Mouse (Mus musculus) liver, embryonic 14.5 days (tissue): ENCODE measurements around the gene Med19.

Experiments
- CTCF ChIP-seq: IDR thresholded peaks from 2 replicates; pipeline ENCODE4 v1.5.1; 2016; ENCODE audit warnings: antibody characterized with exemption, low read depth, control low read depth
- EP300 ChIP-seq: IDR thresholded peaks from 2 replicates; pipeline ENCODE4 v1.6.1; 2016; ENCODE audit warnings: antibody characterized with exemption, low read depth

GRCm38 (mm10) chr2:84714422-84714810 is 36.2 kb downstream of the Med19 start:
- TF ChIP-seq EP300 (no peak), CTCF (no peak)
